Mouse (Mus musculus) E14TG2a.4 (cell line): ENCODE data around the gene Brd3os.

Experiments used
- CTCF ChIP-seq: conservative IDR thresholded peaks from 2 replicates; pipeline ENCODE4 v1.5.1; 2014; ENCODE audit warnings: low read length
- NANOG ChIP-seq: IDR thresholded peaks from 2 replicates; pipeline ENCODE4 v1.6.1; 2014; ENCODE audit warnings: borderline replicate concordance, low read length, mixed read lengths
- POU5F1 ChIP-seq: IDR thresholded peaks from 2 replicates; pipeline ENCODE4 v1.6.1; 2014; ENCODE audit warnings: low read length, borderline replicate concordance

DNA sequence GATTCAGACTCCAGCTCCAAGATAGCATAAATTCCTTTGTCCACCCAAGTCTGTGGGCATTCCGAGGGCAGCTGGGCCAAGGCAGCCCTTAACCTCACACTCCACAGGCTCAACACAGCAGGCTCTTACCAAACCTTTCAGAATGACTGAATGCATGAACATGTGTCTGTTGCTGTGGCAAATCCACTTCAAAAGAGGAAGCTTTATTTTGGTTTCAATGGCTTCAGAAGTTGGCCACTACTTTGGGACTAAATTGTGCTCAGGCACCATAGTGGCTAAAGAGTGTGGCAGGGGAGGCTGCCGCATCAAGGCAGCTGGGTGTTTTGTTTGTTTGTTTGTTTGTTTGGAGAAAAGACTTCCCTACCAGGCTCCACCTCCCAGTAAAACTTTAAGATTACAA is 42.0 kb upstream of the Brd3os start:
- no peak for TF ChIP-seq CTCF
- no peak for TF ChIP-seq POU5F1
- TF ChIP-seq NANOG = no peak
